Mouse (Mus musculus) lung, adult 18-20 months (tissue): ENCODE data around the gene Krt222.
A peak's percentile ranks its signal among the peaks of the same experiment; 100 is the strongest.

ENCODE experiments used
- DNase-seq, 2 experiments: peaks; one replicate each; pipeline ENCODE4 v3.0.0; 2022; ENCODE audit warnings: mixed read lengths in 2 of 2

Gene Krt222

DNA sequence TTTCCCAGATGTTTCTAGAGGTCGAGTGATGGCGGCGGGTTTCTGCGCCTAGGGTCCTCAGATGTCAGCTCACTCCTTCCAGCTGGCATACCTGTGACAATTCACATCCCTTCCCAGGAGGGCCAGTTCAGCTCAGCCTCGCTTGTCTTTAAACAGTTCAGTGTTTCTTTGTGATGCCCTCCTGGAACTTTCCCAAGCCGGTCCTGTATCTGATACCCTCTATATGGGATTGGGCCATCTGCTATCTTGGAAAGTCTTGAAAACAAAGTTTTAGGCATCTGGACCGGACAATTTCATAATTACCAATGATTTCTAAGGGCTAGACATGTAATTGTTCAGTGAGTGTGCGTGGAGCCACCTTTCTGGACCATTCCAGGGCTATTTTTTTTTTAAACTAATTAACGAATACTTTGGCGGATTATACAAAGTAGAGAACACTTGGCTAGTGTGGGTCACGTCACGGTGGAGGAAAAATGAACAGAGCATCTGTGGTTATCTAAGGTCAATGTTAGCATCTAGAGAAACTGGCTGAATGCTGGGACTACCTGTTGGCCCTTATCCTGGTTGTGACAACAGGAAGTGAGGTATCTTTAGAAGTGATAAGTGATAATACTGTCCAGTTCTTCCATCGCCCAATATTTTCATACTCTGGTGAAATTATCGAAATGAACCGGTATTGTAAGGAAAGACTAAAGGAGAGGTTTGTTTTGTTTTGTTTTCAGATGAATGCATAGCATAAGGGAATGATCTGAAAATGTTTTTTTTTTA lies 12.7 kb downstream of the Krt222 start:
- no peak for DNase-seq

DNA sequence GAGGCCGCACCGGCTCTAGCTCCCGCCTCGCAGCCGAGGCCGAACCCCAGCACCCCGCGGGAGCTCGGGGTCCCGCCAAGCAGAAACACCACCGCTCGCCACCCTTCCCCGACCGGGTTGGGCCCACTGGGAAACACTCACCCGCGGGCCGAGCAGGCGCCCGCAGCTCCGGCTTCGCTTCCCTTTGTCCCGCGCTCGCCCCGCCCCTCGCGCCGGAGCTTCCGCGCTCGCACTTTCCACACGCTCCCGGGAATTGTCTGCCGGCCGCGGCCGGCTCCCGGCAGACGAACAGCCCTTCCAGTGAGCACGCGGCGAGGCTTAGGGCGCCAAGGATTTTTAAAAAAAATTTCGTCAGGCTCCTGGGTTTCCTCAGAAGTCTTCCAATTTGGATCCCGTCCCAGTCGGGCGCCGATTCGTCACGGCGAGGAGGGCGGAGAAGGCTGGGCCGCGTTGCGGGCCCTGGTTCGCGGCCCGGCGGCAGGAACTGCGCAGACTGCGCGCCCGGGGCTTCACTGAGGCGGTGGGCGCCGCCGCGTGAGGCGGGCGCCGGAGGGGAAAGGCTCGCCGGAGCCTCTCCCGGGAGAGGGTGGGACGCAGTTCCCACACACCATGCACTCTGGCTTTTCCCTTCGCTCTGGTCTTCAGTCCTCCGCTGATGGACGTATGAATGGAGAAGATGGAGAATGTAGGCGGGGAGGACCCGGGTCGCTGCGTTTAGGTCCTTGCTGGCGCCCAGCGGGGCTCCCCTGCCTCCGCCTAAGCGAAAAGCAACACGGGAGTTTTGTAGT lies 13.4 kb downstream of the Krt222 start, which contains the start of gene Smarce1:
TSS of gene Smarce1 (minus strand) at position 757 of the 788 bp plus-strand sequence.
- peak; percentile 73 to 74 for DNase-seq

DNA sequence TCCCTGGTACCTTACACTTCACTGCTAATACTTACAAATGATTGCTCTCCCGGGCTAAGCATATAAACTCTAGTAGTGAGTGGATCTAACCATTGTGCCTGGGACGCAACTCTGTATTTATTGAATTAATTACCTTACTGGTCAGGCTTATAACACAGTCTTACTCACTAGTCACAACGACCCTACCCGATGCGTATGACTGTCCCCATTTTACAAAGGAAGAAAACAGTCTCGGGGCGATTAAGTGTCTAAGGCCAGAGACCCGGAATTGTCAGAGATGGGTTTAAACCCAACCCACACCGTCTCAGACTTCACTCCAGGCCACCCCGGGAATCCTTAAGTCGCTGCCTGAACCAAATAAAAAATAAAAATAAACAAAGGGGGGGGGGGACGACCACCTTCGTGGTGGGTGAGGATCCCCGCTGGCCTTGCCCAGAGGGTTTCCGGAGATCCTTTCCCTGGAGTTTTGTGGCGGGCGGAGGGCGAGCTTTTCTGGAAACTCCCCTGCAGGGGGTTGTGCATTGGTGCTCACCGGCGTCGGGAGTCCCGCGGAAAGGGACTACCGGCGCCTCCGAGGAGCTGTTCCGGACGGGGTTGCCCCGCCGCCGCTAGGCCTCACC lies 14.1 kb downstream of the Krt222 start:
- no peak for DNase-seq

DNA sequence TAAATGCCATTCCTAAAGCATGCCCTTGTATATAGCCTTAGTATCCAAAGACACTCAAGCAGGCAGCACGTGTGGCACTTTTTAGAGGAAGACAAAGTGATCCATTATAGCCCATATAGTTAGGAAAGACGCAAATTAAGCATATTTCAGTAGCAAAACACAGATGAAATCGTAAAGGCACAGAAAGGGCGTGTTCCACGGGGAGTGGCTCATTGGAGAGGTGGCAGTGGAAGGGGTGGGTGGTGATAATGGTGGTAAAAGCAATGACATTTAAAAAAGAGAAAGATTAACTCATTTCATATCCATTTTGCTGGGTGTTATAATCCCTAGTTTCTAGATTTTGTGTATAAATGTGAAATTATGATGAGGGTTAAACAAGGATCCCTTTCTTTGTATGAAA lies 17.6 kb downstream of the Krt222 start:
- no peak for DNase-seq

DNA sequence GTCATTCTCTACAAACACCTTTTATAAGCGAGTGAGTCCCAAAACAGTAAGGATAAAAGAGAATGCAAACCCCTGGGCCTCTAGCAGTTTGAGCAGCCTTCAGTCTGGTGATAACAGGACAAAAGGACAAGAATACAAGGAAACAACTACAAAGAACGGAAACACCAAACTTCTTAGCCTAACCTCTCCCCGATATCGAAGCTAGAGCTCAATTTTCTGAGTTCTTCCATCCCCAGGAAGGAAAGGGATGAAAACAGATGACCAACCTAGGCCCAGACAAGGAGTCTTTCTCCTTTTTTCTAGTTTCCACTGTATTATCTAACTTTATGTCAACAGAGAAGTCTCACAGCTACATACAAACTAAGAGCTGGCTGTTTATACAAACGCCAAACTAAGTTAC lies 20.6 kb downstream of the Krt222 start:
- DNase-seq: no peak

DNA sequence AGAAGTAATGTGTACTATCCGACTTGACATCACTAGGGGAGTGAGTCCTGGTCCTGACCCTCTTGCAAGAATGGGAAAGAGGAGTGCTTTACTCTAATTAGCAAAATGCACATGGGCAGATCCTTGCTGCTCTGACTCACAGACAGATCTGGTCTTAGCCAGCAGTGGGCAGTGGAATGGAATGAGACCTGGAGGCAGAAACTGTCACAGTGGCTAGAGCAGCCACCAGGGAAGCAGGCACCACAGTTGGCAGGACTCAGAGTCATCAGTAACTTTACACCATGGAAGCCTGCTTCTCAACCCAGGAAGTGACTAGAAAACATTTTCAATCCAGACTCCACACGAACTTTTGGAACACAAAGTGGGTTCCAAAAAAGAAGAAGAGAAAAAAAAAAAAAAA lies 22.1 kb downstream of the Krt222 start:
- no peak for DNase-seq

DNA sequence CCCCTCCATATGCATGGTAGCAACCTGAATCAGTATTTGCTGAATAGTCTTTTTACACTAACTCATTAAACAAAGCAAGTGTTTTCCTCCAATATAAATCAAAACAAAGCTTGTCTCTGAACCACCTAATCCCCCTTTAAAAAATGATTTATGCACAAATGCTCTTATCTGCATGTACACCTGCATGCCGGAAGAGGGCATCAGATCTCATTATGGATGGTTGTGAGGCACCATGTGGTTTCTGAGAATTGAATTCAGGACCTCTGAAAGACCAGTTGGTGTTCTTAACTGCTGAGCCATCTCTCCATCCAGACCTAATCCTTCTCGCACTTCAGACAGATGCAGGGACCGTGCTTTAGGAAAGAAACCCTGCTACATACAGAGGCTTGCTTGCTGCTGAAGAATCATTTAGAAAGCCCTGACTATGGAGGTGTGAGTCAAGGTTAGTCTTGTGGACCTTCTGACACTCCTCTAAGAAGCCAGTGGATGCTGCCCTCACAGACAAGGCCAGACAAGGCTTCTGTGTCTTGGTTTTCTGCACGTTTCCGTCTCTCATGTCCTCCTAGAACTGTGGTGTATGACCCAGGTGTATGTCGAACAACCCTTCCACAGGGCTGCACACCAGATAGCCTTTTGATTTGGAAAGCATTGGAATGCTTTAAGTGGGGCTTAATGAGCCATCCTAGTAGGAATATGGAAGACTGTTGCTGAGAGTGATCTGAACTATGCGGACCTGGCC lies 26.5 kb downstream of the Krt222 start:
- DNase-seq: no peak

DNA sequence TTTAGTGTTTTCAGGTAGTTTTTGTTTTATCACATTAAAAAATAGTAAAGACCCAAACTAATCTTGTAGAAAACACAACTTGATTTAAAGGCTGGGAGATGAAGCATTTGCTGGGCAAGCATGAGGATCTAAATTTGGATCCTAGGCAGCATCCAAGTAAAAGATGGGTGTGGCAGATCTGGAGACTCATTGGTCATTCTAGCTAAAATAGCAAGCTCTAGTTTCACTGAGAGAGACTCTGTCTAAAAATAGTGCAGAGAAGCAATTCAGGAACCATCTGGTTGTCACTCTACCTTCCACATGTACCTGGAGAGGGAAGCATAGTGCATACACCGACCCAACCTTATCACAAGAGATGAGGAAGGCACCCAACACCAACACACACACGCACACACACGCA lies 27.7 kb downstream of the Krt222 start:
- no peak for DNase-seq

DNA sequence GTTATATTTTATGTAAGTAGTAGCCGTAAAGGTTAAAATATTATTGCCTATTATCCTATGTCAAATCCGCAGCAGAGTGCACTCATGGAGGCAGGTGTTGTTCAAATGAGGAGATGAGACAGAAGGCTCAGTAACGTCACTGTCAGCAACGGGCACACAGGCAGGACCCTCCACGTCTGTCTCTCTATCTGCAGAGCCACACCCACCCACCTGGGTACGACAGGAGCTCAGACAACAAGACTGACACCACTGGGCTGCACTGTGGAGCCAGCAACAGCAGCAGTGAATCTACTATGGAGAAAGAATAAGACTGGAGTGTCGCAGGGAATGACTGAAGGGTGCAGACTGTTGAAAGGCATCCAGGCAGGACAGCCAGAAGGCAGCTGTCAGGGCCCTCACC lies 31.2 kb downstream of the Krt222 start:
- no peak for DNase-seq

DNA sequence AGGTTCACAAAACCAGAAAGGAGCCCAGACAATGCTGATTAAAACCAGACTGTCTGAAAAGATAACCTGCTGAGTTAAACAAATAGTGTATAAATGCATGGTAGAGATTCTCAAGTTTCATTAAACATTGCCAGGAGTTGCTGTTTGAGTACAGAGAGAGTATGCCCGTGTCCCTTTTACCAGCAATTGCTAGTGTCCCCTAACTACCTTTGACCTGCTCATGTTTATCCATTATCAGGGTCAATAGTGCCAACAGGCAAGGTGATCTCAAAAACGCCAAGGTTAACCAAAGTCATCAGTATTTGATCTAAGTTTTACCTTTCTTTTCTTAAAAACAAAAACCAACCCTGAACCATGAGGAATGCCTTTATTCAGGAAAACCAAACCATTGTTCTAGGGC lies 31.9 kb downstream of the Krt222 start:
- no peak for DNase-seq

DNA sequence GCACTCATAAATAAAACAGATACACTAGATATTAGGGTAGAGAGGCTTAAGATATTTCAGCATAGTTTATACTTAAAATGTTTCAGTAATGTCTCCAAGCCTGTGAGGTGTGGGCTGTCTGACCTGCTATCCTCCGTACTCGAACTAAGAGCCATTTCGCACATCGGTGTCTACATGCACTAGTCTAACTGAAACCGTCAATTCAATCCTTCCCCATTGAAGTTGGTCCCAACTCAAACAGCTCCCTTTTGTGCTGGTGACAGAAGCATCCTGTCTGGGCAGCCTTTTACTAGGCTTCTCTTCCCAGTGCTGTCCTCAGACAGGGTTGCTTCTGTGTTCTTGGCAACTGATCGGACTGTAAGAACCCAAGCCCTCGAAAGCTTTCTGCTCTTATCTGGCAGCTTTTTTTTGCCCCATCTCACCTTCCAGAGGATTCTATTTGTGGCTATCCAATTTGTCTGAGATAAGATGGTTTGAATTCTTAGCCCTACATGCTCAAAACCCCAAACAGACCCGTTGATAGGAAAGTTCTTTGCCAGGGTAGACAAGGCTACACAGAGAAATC lies 35.7 kb downstream of the Krt222 start:
- no peak for DNase-seq

DNA sequence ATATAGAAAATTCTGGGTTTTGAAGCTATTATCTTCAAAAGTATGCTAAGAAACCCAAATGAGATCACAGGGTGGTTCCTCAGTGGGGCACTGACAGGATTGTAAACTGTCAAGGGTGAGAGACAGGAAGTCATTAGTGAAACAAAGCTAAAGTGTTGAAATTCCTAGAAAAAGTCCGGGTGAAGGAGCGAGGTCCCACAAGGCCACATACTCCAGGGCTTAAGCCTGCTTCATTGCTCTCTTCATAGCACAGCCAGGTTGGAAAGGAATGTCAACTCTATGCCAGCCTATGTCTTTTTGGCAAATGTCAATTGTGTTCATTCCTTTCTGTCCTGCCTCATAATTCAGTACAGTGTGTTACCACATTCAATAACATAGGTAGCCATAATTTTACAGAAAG lies 36.4 kb downstream of the Krt222 start:
- DNase-seq: no peak

DNA sequence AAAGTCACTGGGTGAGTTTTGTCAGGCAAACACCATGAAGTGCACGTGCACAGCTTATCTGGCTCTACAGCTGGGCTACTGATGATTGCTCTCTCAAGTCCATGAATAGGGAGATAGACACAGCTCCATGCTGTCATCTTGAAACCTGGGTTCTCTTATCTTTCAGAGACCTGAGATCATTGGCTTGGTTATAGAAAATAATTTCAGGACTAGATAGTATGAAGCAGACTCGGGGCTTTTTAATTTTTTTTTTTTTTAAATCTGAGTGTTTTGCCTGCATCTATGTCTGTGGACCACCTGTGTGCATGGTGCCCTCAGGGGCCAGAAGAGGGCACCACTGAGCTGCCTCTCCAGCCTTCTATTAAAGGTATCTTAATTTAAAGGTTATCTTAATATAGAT lies 36.9 kb downstream of the Krt222 start:
- DNase-seq: peak in 1 of 2 experiments; percentile 13

DNA sequence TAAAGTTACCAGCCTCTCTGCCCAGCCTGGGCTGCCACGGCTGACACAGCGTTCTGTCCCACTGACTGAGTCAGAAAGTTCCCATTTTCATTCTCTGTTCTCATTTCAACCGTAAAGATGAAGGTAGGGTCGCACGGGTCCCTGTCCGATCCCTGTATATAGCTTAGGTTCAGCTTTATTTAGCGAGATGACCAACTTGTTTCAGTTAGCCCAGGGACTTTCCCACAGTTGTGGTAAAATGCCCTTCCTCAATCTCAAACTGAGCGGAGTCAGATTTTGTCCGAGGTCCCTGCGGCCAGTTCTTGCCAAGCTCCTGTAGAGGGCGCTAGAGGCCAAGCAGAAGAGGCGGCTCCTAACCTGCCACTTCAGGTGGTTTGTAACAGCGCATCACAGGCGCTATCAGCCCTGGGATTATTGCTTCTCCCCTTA lies 54.7 kb downstream of the Krt222 start:
- peak; percentile 50 to 55 for DNase-seq

DNA sequence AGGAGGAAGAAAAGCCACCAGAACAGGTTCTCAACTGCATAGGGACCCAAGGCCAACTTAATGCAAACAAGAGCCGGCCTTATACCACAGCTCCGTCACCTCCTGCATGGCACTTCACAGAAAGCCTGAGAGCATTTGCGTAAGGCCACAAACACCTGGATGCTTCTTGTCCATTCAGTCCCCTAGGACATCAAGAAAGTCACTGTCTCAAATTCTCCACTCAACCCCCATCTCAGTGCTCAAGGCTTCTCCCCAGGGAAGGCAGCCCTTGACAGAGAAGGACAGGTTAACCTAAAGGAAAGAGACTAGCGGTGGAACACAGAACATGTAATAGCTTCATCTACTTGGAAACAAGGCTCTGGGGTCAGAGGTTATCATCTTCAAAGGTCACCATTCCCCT lies 56.5 kb downstream of the Krt222 start:
- no peak for DNase-seq

DNA sequence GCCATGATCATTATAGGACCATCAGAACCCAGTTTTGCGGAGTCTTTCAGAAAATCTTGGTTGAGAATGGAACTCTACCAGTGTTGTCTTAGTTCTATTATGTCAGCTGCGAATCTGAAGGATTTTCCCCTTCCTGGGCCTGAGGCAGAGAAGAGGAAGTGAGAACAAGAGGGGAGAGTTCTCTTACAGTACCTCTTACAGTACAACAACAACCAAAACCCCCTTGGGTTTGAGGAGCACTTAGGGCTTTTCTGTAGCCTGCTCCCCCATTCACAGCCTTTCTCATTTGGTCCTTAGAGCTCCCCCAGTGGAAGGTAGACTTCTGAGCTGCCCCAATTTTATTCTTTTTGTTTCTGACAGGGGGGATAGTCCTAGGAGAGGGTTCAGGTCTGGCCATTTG lies 57.0 kb downstream of the Krt222 start:
- DNase-seq: no peak
